Comparison of ENCODE assay signal across 8 mouse cellular contexts in the genomic region with DNA sequence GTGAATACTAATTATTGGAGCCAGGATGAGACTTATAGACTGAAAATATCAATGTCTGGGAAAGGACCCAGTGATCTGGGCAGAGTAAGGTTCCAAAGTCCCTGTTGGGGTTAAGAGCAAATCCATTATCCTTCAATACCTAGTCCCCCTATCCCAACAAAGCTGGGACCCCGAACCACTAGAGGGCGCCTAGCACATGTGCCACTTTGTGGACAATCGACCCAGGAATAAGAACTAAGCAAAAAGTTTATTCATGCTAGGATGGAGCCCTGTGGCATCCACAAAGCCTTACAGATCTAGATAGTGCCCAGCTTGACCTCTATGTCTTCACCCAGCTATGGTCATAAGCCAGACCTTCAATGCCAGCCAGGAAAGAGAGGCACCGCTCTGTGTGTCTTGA. TPM values are rescaled to one million over a fixed set of nuclear protein-coding genes. Genes with fewer than 3 reads are reported as not detected.
DNase-seq lines count a peak whose midpoint lies in the region; ATAC-seq and TF ChIP-seq lines count a peak whose summit lies in the region.

No protein-coding gene starts in this region.

- TF ChIP-seq POLR2A in testis, adult 2 months (IDR thresholded peaks at IDR 0.05; ENCODE audit: control insufficient read depth, low read depth, low read length), result no peak

- H3K4me2 ChIP-seq in kidney, embryonic 16.5 days (replicated peaks; ENCODE audit: low read depth, low read length), result no peak overlapping the region
- H3K4me2 ChIP-seq in liver, embryonic 13.5 days, result no peak overlapping the region
- H3K4me2 ChIP-seq in neural tube, embryonic 12.5 days (replicated peaks), result no peak overlapping the region

- H3K4me3 ChIP-seq in kidney, embryonic 16.5 days (ENCODE audit: low read length), result no peak overlapping the region
- no peak overlapping the region for H3K4me3 ChIP-seq in liver, embryonic 13.5 days (replicated peaks)
- H3K4me3 ChIP-seq in neural tube, embryonic 12.5 days, result no peak overlapping the region
- H3K4me3 ChIP-seq in testis, adult 2 months (ENCODE audit: control insufficient read depth, low read depth, low read length), result no peak overlapping the region

- ATAC-seq in kidney, embryonic 16.5 days (ENCODE audit: low FRiP score, low TSS enrichment), result peak; percentile 52; the same call in 1 of the 2 replicates
- peak; percentile 45; the same call in 1 of the 2 replicates for ATAC-seq in liver, embryonic 13.5 days (ENCODE audit: low read depth)
- 0 out of 2 replicates have a peak, but pooled peaks have one; percentile 33 for ATAC-seq in neural tube, embryonic 12.5 days (ENCODE audit: low FRiP score, low read depth)

- TF ChIP-seq CTCF in testis, adult 2 months (IDR thresholded peaks at IDR 0.05; ENCODE audit: control insufficient read depth, insufficient read depth, insufficient replicate concordance, low read depth, low read length), result peak; percentile 62; the same call in 1 of the 2 replicates

- peaks cover 10% of the 10 kb centered on the region for H3K4me1 ChIP-seq in kidney, embryonic 16.5 days (ENCODE audit: insufficient read depth, low read length)
- peaks cover 7% of the 10 kb centered on the region for H3K4me1 ChIP-seq in liver, embryonic 13.5 days (replicated peaks)
- H3K4me1 ChIP-seq in neural tube, embryonic 12.5 days, result 0 out of 2 replicates have a peak, but pooled peaks cover 3% of the 10 kb centered on the region
- no peaks in the 10 kb centered on the region for H3K4me1 ChIP-seq in testis, adult 2 months (ENCODE audit: control insufficient read depth, insufficient read depth, low read length)

- no peaks in the 10 kb centered on the region for H3K27me3 ChIP-seq in kidney, embryonic 16.5 days (ENCODE audit: insufficient read depth, low read length)
- 0 out of 2 replicates have a peak, but pooled peaks cover 7% of the 10 kb centered on the region for H3K27me3 ChIP-seq in liver, embryonic 13.5 days
- H3K27me3 ChIP-seq in neural tube, embryonic 12.5 days (replicated peaks), result no peaks in the 10 kb centered on the region
- H3K27me3 ChIP-seq in testis, adult 2 months (ENCODE audit: control insufficient read depth, insufficient read depth, low read length), result no peaks in the 10 kb centered on the region

- H3K36me3 ChIP-seq in kidney, embryonic 16.5 days (ENCODE audit: insufficient read depth, low read length), result no peaks in the 10 kb centered on the region
- H3K36me3 ChIP-seq in liver, embryonic 13.5 days, result no peaks in the 10 kb centered on the region
- no peaks in the 10 kb centered on the region for H3K36me3 ChIP-seq in neural tube, embryonic 12.5 days
- H3K36me3 ChIP-seq in testis, adult 2 months (ENCODE audit: control insufficient read depth, insufficient read depth, low read length), result no peaks in the 10 kb centered on the region

- H3K9ac ChIP-seq in kidney, embryonic 16.5 days (replicated peaks; ENCODE audit: low read length), result no peak overlapping the region
- H3K9ac ChIP-seq in liver, embryonic 13.5 days, result no peak overlapping the region
- H3K9ac ChIP-seq in neural tube, embryonic 12.5 days, result no peak overlapping the region

- WGBS in kidney, embryonic 16.5 days, result 9% methylated on average over 4 of the region's 4 CpGs
- WGBS in liver, embryonic 13.5 days (ENCODE audit: insufficient replicate concordance), result 23% methylated on average over 4 of the region's 4 CpGs
- WGBS in neural tube, embryonic 12.5 days, result 14% methylated on average over 4 of the region's 4 CpGs

- no peaks in the 10 kb centered on the region for H3K9me3 ChIP-seq in kidney, embryonic 16.5 days (ENCODE audit: low read length)
- H3K9me3 ChIP-seq in liver, embryonic 13.5 days (replicated peaks), result no peaks in the 10 kb centered on the region
- no peaks in the 10 kb centered on the region for H3K9me3 ChIP-seq in neural tube, embryonic 12.5 days

- DNase-seq in 416B (ENCODE audit: low read depth) (peak; percentile 84), adipocyte (ENCODE audit: low spot score) (peak; percentile 92)
- DNase-seq in embryo, embryonic 10.5 days (ENCODE audit: low spot score), result peak; percentile 96
- peak; percentile 83 to 94 for DNase-seq in heart, adult 18-20 months
- peak; percentile 67 for DNase-seq in liver, embryonic 13.5 days

- no peak overlapping the region for H3K27ac ChIP-seq in kidney, embryonic 16.5 days (ENCODE audit: low read length)
- no peak overlapping the region for H3K27ac ChIP-seq in liver, embryonic 13.5 days
- H3K27ac ChIP-seq in neural tube, embryonic 12.5 days, result no peak overlapping the region
- no peak overlapping the region for H3K27ac ChIP-seq in testis, adult 2 months (ENCODE audit: control insufficient read depth, insufficient read depth, low read depth, low read length)

RNA-seq across cellular contexts. Expression of a gene that starts 8.3 kb away (rescaled TPM):
- total RNA-seq in heart, adult 18-20 months (2021), result 1 to 10 TPM; 2.1 to 2.6 TPM
- polyA plus RNA-seq in kidney, embryonic 16.5 days (2015; fragmentation: Nextera tagmentation; extraction: Ambion mirVana), result 21.8 and 25.5 TPM in 2 replicates
- 8.4 and 10.7 TPM in 2 replicates for polyA plus RNA-seq in liver, embryonic 13.5 days (2015; fragmentation: Nextera tagmentation; extraction: Ambion mirVana)
- polyA plus RNA-seq in neural tube, embryonic 12.5 days (2016; fragmentation: Nextera tagmentation; extraction: Ambion mirVana), result 13.5 and 14.2 TPM in 2 replicates
- 1.9 TPM in 2 replicates for polyA plus RNA-seq in testis, adult 2 months (2012; rRNA removed)

RNA-seq across cellular contexts. Expression of a gene that starts 26.3 kb away (rescaled TPM):
- total RNA-seq in heart, adult 18-20 months (2021), result 100 to 1,000 TPM; 782 to 831 TPM
- polyA plus RNA-seq in kidney, embryonic 16.5 days (2015; fragmentation: Nextera tagmentation; extraction: Ambion mirVana), result 18.2 and 19.2 TPM in 2 replicates
- 3.1 and 3.2 TPM in 2 replicates for polyA plus RNA-seq in liver, embryonic 13.5 days (2015; fragmentation: Nextera tagmentation; extraction: Ambion mirVana)
- polyA plus RNA-seq in neural tube, embryonic 12.5 days (2016; fragmentation: Nextera tagmentation; extraction: Ambion mirVana), result 30.2 and 33.2 TPM in 2 replicates
- polyA plus RNA-seq in testis, adult 2 months (2012; rRNA removed), result 2.2 and 6.1 TPM in 2 replicates

RNA-seq across cellular contexts. Expression of a gene that starts 26.6 kb away (rescaled TPM):
- total RNA-seq in heart, adult 18-20 months (2021), result 1 to 10 TPM; 6.2 to 8.5 TPM
- polyA plus RNA-seq in kidney, embryonic 16.5 days (2015; fragmentation: Nextera tagmentation; extraction: Ambion mirVana), result 43.6 and 53.6 TPM in 2 replicates
- polyA plus RNA-seq in liver, embryonic 13.5 days (2015; fragmentation: Nextera tagmentation; extraction: Ambion mirVana), result 2.4 and 2.8 TPM in 2 replicates
- 36.5 and 36.7 TPM in 2 replicates for polyA plus RNA-seq in neural tube, embryonic 12.5 days (2016; fragmentation: Nextera tagmentation; extraction: Ambion mirVana)
- 3.7 and 4.2 TPM in 2 replicates for polyA plus RNA-seq in testis, adult 2 months (2012; rRNA removed)

RNA-seq across cellular contexts. Expression of a gene that starts 56.9 kb away (rescaled TPM):
- total RNA-seq in heart, adult 18-20 months (2021), result 100 to 1,000 TPM; 154 TPM
- 67.8 and 80.4 TPM in 2 replicates for polyA plus RNA-seq in kidney, embryonic 16.5 days (2015; fragmentation: Nextera tagmentation; extraction: Ambion mirVana)
- 67.5 and 74.1 TPM in 2 replicates for polyA plus RNA-seq in liver, embryonic 13.5 days (2015; fragmentation: Nextera tagmentation; extraction: Ambion mirVana)
- polyA plus RNA-seq in neural tube, embryonic 12.5 days (2016; fragmentation: Nextera tagmentation; extraction: Ambion mirVana), result 121 and 143 TPM in 2 replicates
- 104 and 114 TPM in 2 replicates for polyA plus RNA-seq in testis, adult 2 months (2012; rRNA removed)
